Mouse (Mus musculus) adrenal gland, postnatal 14 days (tissue): Measurements from ENCODE around the gene Abcc9. TPM values are rescaled to one million over a fixed set of nuclear protein-coding genes. Genes with fewer than 3 reads are reported as not detected.
"Not testable (repeated sequence)": the region's sequence is repeated elsewhere in the genome, so short reads cannot be mapped to it uniquely, and the experiment has no call there.

Experiments used
- DNase-seq: peaks from one replicate; pipeline ENCODE4 v3.0.0; 2021; ENCODE audit warnings: mixed read lengths
- total RNA-seq: library from RNA; stranded (reverse); gene quantifications from 2 replicates; pipeline ENCODE4 v1.2.3, GENCODE M21; 2021

Gene Abcc9
- total RNA-seq, 1 experiment from 2014 or later: 32.9 TPM

DNA sequence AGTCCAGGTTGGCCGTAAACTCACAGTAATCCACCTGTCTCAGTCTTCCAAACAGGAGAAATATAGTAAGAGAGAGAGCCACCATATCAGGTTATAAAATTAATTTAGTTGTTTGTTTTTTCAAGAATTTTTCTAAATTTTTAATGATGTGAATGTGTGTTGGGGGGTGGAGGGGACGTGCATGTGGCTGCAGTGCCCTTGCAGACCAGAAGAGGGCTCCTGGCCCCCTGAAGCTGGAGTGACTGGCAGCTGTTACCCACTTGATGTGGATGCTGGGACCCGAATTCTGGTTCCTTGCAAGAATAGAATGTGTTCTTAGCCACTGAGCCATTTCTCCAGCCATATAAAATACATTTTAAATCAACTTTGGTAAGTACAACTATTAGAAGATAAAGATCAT, 4.6 kb upstream of the Abcc9 start:
- DNase-seq: no peak

- peak; percentile 63 for DNase-seq
These were observed 1.4 kb upstream of the Abcc9 start for GRCm38 (mm10) chr6:142703441-142703930.

GRCm38 (mm10) chr6:142701161-142701560, 954 bp downstream of the Abcc9 start:
- DNase-seq: no peak

DNA sequence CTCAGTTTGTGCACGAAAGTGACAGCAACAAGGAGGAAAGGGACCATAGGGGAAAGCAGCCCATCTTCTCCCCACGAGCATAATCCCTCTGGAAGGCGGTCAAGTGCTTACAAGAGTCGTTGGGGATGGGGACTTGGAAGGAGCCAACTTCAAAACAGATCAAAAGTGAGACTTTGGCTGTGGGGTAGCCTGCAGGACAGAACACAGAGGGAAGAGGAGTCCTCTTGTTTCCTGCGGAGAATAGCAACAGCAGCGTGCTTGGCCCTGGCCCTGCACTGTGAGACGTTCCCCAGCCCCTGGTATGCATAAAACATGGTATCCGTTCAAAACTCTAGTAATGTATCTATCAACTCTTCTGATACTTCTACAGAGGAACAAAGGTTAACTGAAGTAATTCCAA, 1.4 kb downstream of the Abcc9 start:
- no peak for DNase-seq

DNA sequence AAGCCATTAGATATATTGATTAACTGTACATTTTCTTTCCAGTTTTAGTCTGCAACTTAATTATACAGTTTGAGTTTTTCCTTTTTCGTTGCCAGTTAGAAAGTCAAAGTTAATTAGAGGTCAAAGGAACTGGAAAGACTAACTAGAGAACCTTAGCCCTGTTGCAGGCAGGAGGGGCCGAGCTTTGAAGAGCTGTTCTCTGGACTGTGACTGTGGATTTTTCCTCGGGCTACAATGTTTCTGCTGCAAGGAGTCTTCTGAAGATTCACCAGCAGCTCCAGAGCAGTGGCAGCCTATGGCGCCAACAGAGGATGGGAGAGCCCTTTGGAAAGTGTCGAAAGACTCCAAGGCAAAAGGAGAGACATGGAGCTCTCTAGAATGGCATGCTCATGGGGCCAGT, 10.0 kb downstream of the Abcc9 start:
- DNase-seq: no peak

DNA sequence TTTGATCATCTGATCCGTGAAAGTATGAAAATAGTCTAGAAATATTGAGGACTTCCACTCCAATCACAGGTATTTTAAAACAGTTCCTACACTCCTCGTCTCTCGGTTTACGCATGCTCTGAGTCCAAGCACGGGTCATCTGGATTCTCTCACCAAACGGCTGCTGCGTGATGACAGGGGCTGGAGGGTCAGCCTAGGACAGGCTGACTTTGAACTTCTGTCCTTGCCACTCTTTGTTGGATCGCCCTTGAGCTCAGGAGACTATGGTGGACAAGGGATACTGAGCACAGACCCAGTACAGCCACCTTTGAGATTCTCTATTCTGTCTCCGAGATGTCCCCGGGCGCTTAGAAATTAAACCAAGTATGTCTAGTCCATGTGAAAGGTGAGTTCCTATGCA, 12.4 kb downstream of the Abcc9 start:
- DNase-seq: no peak

DNA sequence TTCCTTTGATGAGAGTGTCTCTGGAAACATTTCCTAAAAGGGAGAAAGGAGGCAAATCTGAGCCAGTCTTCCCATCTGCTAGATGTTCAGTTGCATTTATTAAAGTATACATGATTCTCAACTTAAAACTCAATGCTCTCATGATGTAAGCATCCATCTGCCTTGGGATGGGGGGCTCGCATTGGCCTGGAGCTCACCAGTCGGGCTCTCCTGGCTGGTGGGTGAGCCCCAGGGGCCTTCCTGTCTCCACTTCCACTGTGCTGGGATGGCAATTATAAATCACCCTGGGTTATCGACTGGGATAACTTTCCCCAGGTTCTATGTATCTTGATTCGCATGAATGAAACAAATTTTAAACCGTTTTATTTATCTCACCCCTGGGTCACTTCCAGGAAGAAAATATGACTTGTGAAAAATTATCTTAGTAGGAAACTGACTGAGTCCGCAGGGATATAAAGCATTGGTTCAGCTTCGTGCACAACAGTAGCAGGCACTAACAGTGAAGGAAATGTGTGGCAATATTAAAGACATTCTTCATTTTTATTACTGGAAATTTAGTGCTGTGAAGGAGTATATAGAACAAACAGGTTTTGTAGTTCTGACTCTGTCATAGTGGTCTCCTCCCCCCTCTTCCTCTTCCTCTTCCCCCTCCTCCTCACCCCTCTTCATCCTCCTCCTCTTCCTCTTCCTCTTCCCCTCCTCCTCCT, 19.0 kb downstream of the Abcc9 start:
- DNase-seq: no peak

GRCm38 (mm10) chr6:142670021-142670420, 32.1 kb downstream of the Abcc9 start:
- DNase-seq: no peak

- no peak for DNase-seq
These were observed 32.8 kb downstream of the Abcc9 start for GRCm38 (mm10) chr6:142669343-142669742.

DNA sequence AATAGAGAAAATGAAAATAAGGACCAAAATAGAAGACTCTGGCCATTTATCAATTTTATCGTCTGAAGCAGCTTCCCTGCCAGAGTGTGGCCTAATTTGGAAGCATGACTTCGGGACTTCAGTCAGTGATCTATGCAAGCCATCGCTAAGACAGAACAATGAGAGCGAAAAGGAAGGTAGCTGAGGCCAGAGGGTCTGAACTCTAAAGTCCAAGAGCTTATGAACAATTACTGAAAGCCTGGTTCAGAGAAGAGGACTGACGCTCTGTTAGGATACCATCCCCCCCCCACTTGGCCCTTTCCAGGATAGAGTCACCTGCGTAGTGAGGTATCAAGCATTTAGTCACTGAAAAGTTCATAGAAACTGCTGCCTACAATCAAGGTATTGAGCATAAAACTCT, 33.3 kb downstream of the Abcc9 start:
- no peak for DNase-seq

DNA sequence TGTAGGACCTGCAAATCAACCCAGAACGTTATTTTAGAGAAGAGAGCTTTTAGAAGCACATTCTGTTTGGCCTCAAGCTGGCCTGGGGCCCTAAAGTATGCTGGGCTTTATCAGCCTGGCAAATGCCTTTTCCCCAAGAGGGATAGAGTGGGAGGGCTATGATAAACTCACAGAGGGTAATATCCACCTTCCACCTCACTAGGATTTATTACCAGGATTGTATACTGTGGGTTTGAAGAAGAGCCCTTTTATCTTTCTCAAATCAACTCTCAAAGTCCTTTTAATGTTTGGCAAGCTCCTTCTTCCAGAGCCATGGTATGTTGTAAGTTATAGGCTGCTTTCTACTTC, 33.7 kb downstream of the Abcc9 start:
- DNase-seq: no peak

- peak; percentile 34 for DNase-seq
These were observed 34.3 kb downstream of the Abcc9 start for GRCm38 (mm10) chr6:142667701-142668418.

DNA sequence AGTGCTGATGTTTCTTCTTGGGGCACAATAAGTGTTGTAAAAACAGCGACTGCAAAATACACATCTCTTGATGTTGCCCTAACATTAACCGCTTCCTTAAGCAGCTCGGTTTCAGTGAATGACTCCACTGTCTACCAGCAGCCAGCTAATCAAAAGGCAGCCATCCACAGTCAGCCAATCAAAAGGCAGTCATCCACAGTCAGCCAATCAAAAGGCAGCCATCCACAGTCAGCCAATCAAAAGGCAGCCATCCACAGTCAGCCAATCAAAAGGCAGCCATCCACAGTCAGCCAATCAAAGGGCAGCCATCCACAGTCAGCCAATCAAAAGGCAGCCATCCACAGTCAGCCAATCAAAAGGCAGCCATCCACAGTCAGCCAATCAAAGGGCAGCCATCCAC, 40.1 kb downstream of the Abcc9 start:
- not testable (repeated sequence) for DNase-seq

DNA sequence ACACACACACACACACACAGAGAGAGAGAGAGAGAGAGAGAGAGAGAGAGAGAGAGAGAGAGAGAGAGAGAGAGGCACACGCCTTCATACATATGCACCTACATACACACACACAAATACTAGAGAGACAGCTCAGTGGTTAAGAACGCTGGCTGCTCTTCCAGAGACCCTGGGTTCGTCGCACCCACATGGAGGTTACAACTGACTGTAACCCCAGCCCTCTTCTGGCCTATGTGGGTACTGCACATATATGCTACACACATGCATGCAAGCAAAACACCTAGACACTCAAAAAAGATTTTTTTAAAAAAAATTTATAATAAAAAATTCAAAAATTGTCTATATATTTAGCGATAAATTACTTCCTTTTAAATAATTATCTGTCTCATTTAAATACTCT, 43.1 kb downstream of the Abcc9 start:
- peak; percentile 40 for DNase-seq

DNA sequence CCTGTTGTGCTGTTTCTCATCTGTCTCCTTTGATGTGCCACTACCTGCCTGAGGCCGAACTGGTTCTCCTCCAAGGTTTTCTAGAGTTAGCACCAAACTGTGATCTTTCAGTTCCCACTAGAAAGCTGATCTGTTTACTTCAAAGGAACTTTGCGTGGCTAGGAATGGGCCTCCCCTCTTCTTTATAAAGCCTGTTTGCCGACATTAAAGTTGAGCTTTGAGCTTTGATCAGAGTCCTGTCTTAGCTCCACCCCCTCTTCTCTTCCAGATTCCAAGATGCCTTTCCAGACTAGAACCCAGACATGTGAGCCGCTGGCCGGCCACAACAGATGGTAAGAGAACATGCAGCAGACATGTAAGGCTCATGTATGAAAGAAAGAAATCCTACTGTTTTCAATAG, 47.6 kb downstream of the Abcc9 start:
- DNase-seq: no peak

DNA sequence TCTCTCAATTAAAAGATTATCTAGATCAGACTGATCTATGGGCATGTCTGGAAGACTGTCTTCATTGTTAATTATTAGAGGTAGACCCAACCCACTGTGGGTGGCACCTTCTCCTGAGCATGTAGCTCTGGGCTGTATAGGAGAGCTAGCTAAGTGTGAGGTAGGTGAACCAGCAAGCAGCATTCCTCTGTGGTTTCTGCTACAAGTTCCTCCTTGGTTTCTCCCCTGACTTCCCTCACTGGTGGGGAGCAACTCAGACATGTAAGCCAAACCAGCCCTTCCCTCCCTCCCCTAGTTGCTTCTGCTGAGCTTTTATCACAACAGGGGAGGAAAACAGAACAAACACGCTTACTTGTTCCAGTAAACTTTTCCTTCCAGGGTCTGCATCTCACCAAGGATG, 49.9 kb downstream of the Abcc9 start:
- no peak for DNase-seq

GRCm38 (mm10) chr6:142649331-142649730, 52.8 kb downstream of the Abcc9 start:
- peak; percentile 20 for DNase-seq

DNA sequence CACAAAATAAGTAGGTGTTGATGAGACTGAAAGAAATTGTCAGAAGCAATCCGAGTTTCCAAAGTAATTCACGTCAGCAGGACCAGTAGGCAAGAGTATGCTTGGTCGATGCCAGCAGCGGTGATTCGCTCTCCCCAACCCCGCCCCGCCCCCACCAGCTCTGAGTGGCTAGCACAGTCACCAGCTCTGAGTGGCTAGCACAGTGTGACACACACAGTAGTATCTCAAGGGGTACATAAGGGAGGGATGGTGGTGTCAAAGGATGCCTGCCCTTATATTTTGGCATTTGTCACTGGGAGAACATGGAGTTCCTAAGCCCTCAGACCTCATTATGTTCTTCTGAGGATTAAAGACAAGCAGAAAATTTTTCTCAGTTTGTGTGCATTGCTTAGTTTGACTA, 56.6 kb downstream of the Abcc9 start:
- DNase-seq: no peak

DNA sequence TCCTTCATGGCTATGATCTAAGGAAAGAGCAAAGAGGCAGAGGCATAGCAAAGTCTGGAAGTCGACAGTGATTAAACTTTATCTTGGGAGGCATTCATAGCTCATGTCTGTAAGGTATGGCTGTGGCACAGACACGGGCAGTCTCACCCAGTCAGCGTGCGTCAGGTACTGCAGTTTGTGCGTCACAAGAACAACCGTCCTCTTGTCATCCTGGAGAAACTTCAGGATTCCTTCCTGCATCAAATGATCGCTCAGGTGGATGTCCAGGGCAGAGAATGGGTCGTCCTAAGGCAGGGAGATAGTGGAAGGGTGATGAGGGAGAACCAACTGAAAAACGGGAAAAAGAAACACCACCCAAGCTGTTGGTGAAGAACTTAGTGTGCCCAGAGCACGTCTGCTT, 62.8 kb downstream of the Abcc9 start:
- no peak for DNase-seq

DNA sequence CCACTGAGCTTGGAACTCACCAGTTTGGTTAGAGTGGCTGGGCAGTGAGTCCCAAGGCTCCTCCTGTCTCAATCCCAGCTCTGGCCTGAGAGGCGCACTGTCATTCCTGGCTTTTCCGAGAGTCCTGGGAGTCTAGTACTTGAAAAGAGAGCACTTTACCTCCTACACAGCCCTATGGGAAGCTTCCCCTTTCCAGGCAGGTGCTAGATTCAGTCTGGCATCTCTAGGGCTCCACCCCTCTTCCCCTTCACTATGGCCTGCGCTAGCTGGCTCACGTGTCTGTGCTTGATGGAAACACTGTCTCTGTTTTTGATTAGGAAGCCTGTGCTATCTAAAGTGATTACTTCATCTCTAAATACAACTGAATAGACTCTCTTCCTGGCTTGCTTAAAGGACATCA, 66.5 kb downstream of the Abcc9 start:
- no peak for DNase-seq

- no peak for DNase-seq
These were observed 66.9 kb downstream of the Abcc9 start for GRCm38 (mm10) chr6:142635185-142635583.

DNA sequence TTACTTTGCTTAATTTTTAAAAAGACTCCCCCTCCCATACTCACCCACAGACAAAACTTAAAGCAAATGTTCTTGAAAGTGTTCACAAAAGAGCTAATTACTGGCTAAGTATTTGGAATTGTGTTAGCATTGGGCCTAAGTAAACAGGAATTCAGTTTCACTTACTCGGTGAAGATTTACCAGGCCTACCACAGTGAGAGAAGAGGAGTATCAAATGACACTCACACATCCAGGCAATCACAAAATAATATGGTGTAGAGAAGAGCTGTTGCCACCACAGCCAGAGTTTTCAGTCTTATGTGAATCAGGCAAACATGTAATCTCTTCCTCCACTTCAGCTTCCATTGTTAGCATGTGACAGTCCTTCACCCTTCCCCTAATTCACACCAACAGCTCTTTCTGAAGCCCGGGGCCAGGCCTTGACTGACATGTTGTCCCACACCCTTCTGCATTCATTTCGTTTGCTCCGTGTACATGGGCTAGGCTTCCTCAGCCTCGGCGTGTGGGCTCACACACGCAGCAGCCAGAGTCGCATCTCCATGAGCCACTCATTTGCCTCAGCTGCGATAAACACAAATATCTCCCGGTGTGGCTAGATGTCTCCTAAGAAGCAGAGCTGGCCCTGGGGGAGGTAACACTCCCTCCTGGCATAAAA, 67.5 kb downstream of the Abcc9 start:
- DNase-seq: no peak

DNA sequence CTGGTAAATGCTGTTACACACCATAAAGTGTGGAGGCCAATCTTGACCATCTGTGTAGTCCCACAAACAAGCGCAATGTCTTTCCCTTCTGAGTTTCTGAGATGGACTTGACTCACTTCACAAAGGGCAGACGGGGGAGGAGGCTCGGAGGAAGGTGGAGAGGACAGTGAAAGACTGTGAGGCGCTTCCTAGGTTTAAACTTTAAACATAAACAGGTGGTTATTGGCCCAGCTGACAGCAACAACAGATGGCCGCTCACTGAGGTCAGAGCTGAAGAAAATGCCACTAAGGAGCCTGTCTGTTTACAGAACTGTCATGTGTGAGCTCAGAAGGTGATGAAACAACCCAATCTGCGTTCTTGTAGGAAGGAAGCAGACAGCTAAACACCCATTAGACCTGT, 78.8 kb downstream of the Abcc9 start:
- no peak for DNase-seq

DNA sequence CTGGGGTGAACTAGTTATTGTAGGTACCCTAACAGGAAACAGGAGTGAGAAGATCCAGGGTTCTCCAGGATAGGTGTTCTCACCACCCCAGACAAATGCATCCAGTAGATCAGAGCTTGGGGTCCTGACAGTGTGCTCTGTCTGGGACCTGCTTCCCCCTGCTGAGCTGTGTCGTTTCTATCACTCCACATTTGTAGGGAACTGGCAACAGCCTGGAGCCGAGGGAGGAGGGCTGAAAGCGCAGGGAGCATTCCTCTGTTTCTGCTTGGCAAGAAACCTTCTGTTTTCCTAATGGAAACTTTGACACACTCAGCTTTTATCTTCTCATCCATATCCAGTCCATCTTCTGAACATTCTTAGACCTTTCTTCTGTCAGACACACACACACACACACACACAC, 85.5 kb downstream of the Abcc9 start:
- no peak for DNase-seq
